Mouse (Mus musculus) kidney, adult 8-10 months (tissue): ENCODE data around the gene Gm5615.

Experiments
- DNase-seq, 2 experiments: peaks; one replicate each; pipeline ENCODE4 v3.0.0; 2022

The Gm5615 gene

GRCm38 (mm10) chr9:36541863-36542262 is at the start of gene Gm5615:
TSS of gene Gm5615 (minus strand) at chr9:36541963.
- no peak for DNase-seq

DNA sequence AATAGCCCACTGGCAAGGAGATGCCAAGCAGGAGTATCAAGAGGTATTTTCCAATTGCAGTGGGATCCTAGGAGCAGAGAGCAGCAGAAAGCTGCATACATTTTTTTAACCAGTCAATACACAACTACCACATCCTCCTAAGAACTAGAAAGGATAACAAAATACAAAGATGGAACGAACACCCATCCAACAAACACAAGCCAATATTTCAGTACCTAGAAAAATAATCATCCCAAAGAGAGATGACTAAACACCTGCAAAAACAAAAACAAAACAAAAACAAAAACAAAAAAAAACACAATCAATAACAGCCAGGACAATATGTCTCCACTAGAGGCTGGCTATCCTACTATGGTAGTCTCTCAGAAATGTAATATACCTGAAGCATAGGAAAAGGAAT is 40.8 kb upstream of the Gm5615 start, which contains the start of gene Gm17689:
Gm17689 (minus strand) TSS at position 101 of the 400 bp plus-strand sequence.
- no peak for DNase-seq

DNA sequence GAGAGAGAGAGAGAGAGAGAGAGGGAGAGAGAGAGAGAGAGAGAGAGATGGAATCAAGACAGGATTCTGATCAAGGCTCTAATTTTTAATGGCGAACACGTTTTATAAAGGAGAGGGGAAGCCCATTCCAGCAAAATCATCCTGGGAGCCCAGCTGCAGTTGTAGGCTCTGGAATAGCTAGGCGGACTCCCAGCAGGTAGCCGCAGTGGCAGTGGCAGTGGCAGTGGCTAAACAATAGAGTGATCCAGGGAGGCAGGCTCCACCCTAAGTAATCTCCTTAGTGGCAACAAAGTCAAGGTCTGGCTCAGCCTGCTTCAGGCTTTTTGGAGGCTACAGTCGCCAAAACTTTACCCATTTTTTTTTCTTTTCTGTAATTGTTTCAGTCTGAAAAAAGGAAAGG is 37.6 kb downstream of the Gm5615 start:
- no peak for DNase-seq

GRCm38 (mm10) chr9:36495824-36496223 is 45.9 kb downstream of the Gm5615 start:
- no peak for DNase-seq

- no peak for DNase-seq
These were observed 47.1 kb downstream of the Gm5615 start for GRCm38 (mm10) chr9:36494501-36495220.
